Mouse (Mus musculus): Measurements from ENCODE around the gene Clic4. TPM values are rescaled to one million over a fixed set of nuclear protein-coding genes. Genes with fewer than 3 reads are reported as not detected.

Gene Clic4
- polyA plus RNA-seq, 1 experiment from 2014 or later: 200 TPM

DNA sequence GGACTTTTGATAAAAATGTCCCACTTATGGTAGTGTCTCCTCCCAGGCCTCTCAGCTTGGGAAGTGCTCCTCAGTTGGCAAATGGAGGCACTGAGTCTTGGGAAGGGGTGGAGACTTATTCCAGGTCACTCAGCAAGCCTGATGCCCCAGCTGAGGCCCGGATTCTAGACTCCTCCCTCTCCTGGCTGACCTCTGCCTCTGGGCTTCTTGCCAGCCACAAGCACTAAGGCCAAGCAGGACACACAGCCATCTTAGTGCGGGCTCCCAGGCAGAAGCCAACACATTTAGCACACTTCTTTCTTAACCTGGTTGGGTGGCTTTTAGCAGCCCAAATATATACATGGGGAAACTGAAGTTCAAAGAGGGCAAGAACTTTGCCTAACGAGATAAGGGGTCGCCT lies 33.9 kb upstream of the Clic4 start:
- H3K4me1 ChIP-seq: peaks cover 40% of the 10 kb centered on the region
- ATAC-seq (replicated peaks; ENCODE audit: low FRiP score): no peak
- H3K9me3 ChIP-seq (replicated peaks): no peaks in the 10 kb centered on the region
- 62% methylated on average over 4 of the region's 4 CpGs for WGBS
- H3K4me2 ChIP-seq: no peak overlapping the region
- no peaks in the 10 kb centered on the region for H3K36me3 ChIP-seq
- peak overlapping the region; percentile 49; the same call in 1 of the 2 replicates for H3K27ac ChIP-seq
- no peaks in the 10 kb centered on the region for H3K27me3 ChIP-seq
- H3K4me3 ChIP-seq (replicated peaks): no peak overlapping the region
- no peak overlapping the region for H3K9ac ChIP-seq

GRCm38 (mm10) chr4:135302261-135302660 lies 29.6 kb upstream of the Clic4 start:
- Histone ChIP-seq H3K4me1 (peaks cover 17% of the 10 kb centered on the region), H3K36me3 (no peaks in the 10 kb centered on the region), H3K9me3 (replicated peaks) (no peaks in the 10 kb centered on the region), H3K4me3 (replicated peaks) (no peak overlapping the region), H3K27ac (no peak overlapping the region), H3K27me3 (no peaks in the 10 kb centered on the region), H3K4me2 (no peak overlapping the region), H3K9ac (no peak overlapping the region)
- ATAC-seq (replicated peaks; ENCODE audit: low FRiP score): no peak
- 81% methylated on average over 10 of the region's 10 CpGs for WGBS

- no peak for ATAC-seq (replicated peaks; ENCODE audit: low FRiP score)
- H3K27ac ChIP-seq: no peak overlapping the region
- H3K4me1 ChIP-seq: peaks cover 8% of the 10 kb centered on the region
- no peaks in the 10 kb centered on the region for H3K27me3 ChIP-seq
- no peaks in the 10 kb centered on the region for H3K36me3 ChIP-seq
- no peak overlapping the region for H3K4me2 ChIP-seq
- no peak overlapping the region for H3K4me3 ChIP-seq (replicated peaks)
- 68% methylated on average over 3 of the region's 3 CpGs for WGBS
- H3K9me3 ChIP-seq (replicated peaks): no peaks in the 10 kb centered on the region
- H3K9ac ChIP-seq: no peak overlapping the region
These were observed 28.6 kb upstream of the Clic4 start for GRCm38 (mm10) chr4:135301166-135301565.

DNA sequence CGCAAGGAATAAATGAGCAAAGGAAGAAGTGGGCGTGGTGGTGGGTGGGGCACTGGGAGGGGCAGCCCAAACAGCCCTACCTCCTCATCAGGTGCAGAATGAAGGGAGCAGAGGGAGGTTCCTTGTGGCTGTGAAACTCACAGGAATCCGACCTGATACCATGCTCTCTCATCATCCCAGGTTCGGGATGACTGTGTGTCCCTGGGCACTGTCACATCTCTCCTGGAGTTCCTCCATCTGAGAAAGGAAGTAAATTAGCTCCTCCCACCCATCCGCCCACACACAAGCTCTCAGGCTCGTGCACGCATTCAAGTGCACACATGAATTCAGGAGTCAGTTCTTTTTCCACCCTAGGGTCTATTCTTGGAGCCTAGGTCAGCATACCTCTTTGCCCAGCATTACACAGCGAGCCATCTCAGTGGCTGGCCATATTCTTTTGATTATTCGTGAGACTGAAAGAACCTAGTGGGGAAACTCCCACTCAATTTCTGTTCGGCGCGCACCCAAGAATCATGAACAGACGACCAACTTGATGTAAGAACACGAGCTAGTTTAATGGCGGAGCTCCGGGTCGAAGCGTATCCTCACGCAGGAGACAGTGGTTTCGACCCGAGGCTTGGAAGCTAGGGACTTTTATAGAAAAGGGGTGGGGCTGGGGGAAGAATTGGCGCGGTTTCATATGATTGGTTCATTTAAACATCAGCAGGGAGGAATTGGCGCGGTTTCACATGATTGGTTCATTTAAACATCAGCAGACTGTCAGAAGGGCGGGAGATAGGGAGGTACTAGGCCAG lies 27.8 kb upstream of the Clic4 start:
- H3K4me1 ChIP-seq: peaks cover 8% of the 10 kb centered on the region
- no peaks in the 10 kb centered on the region for H3K27me3 ChIP-seq
- ATAC-seq (replicated peaks; ENCODE audit: low FRiP score): no peak
- H3K36me3 ChIP-seq: no peaks in the 10 kb centered on the region
- no peak overlapping the region for H3K4me3 ChIP-seq (replicated peaks)
- no peak overlapping the region for H3K9ac ChIP-seq
- no peaks in the 10 kb centered on the region for H3K9me3 ChIP-seq (replicated peaks)
- WGBS: 92% methylated on average over 26 of the region's 26 CpGs
- H3K4me2 ChIP-seq: no peak overlapping the region
- H3K27ac ChIP-seq: no peak overlapping the region

- Histone ChIP-seq H3K4me1 (peaks cover 21% of the 10 kb centered on the region), H3K27ac (no peak overlapping the region), H3K9ac (no peak overlapping the region), H3K9me3 (replicated peaks) (no peaks in the 10 kb centered on the region), H3K4me3 (replicated peaks) (no peak overlapping the region), H3K36me3 (no peaks in the 10 kb centered on the region), H3K4me2 (no peak overlapping the region), H3K27me3 (no peaks in the 10 kb centered on the region)
- ATAC-seq (replicated peaks; ENCODE audit: low FRiP score): no peak
- WGBS: 89% methylated on average over 10 of the region's 10 CpGs
These were observed 26.1 kb upstream of the Clic4 start for GRCm38 (mm10) chr4:135298680-135299079.

- H3K27ac ChIP-seq: no peak overlapping the region
- no peaks in the 10 kb centered on the region for H3K36me3 ChIP-seq
- H3K27me3 ChIP-seq: no peaks in the 10 kb centered on the region
- peaks cover 23% of the 10 kb centered on the region for H3K4me1 ChIP-seq
- no peaks in the 10 kb centered on the region for H3K9me3 ChIP-seq (replicated peaks)
- no peak; the same call in 1 of the 2 replicates for ATAC-seq (replicated peaks; ENCODE audit: low FRiP score)
- no peak overlapping the region for H3K4me2 ChIP-seq
- H3K4me3 ChIP-seq (replicated peaks): no peak overlapping the region
- 66% methylated on average over 15 of the region's 15 CpGs for WGBS
- H3K9ac ChIP-seq: no peak overlapping the region; the same call in 1 of the 2 replicates
These were observed 25.4 kb upstream of the Clic4 start for GRCm38 (mm10) chr4:135297931-135298546.

- 87% methylated on average over 7 of the region's 7 CpGs for WGBS
- H3K4me1 ChIP-seq: peaks cover 30% of the 10 kb centered on the region
- no peak overlapping the region for H3K4me3 ChIP-seq (replicated peaks)
- no peak for ATAC-seq (replicated peaks; ENCODE audit: low FRiP score)
- H3K27me3 ChIP-seq: no peaks in the 10 kb centered on the region
- H3K9me3 ChIP-seq (replicated peaks): no peaks in the 10 kb centered on the region
- H3K36me3 ChIP-seq: no peaks in the 10 kb centered on the region
- H3K27ac ChIP-seq: no peak overlapping the region
- no peak overlapping the region for H3K9ac ChIP-seq
- H3K4me2 ChIP-seq: no peak overlapping the region
These were observed 24.5 kb upstream of the Clic4 start for GRCm38 (mm10) chr4:135297146-135297545.

DNA sequence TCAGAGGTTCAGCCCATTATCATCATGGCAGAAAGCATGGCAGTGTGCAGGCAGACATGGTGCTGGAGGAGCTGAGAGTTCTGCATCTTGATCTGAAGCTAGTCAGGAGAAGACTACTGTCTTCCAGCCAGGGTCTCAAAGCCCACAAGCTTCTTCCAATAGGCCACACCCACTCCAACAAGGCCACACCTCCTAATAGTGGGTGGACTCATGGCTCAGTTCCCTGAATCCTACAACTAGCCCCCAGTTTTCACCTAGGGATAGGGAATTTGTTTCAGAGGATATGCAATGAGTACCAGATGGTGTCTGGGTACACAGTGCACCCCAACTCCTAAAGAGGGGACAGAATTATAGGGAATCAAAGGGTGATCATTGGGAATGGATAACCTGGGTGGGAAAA lies 24.0 kb upstream of the Clic4 start:
- H3K9ac ChIP-seq: no peak overlapping the region
- no peak overlapping the region for H3K4me3 ChIP-seq (replicated peaks)
- H3K27ac ChIP-seq: no peak overlapping the region
- no peak for ATAC-seq (replicated peaks; ENCODE audit: low FRiP score)
- H3K9me3 ChIP-seq (replicated peaks): no peaks in the 10 kb centered on the region
- peaks cover 36% of the 10 kb centered on the region for H3K4me1 ChIP-seq
- no peaks in the 10 kb centered on the region for H3K36me3 ChIP-seq
- H3K4me2 ChIP-seq: no peak overlapping the region
- no peaks in the 10 kb centered on the region for H3K27me3 ChIP-seq

- Histone ChIP-seq H3K9me3 (replicated peaks) (no peaks in the 10 kb centered on the region), H3K4me1 (peaks cover 40% of the 10 kb centered on the region), H3K4me2 (no peak overlapping the region), H3K4me3 (replicated peaks) (no peak overlapping the region), H3K27me3 (no peaks in the 10 kb centered on the region), H3K36me3 (no peaks in the 10 kb centered on the region), H3K9ac (no peak overlapping the region), H3K27ac (peak overlapping the region; percentile 56)
- WGBS: 90% methylated on average over 3 of the region's 3 CpGs
- no peak for ATAC-seq (replicated peaks; ENCODE audit: low FRiP score)
These were observed 21.2 kb upstream of the Clic4 start for GRCm38 (mm10) chr4:135293813-135294212.

DNA sequence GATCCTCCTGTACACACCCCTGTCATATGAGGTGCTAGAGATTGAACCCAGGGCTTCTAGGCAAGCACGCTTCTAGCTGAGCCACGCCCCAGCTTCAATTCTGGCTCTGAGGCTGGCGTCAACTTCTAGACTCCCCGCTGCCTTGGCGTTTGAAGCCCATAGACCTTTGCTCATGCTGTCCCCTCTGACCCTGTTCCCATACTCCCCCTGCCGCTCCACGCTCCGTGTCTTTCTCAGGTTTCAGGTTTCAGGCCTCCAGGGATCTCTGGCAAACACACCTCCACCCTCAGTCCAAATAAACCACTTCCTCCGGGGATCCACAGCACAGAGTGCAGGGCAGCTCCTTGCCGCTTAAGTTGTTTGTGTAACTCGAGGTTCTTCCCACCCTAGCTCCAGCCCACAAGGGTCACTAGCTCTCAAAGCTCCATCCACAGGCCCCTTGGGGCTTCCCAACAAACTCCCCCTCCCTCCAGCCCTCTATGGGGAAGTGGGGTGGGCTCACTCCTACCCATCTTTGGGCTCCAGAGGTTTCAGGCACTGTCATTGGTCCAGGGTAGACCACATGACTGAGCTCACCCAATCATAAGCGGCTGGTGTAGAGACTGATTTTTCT lies 20.0 kb upstream of the Clic4 start:
- Histone ChIP-seq H3K36me3 (no peaks in the 10 kb centered on the region), H3K9ac (no peak overlapping the region), H3K27me3 (no peaks in the 10 kb centered on the region), H3K4me1 (peaks cover 40% of the 10 kb centered on the region), H3K4me3 (replicated peaks) (no peak overlapping the region), H3K9me3 (replicated peaks) (no peaks in the 10 kb centered on the region), H3K4me2 (peak overlapping the region; percentile 38), H3K27ac (peak overlapping the region; percentile 88)
- 4% methylated on average over 12 of the region's 12 CpGs for WGBS
- ATAC-seq (replicated peaks; ENCODE audit: low FRiP score): peak; percentile 92

DNA sequence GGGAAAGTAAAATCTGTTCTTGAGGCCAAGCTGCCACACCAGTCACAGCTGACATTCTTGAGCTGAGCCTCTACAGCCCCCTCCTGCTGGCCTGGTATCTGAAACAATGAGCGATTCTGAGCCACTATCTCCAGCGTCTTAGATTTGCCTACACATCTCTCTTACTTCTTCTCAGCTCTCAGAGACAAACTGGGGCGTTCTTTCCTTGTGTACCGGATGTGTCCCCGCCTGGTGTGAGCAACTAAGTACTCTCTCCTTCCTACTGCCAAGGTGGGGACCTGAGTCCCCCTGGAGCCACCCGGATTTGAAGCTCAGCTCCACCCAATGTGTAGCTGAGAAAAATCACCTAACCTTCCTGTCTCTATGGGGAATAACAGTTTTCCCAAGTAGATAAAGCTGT lies 19.2 kb upstream of the Clic4 start:
- H3K4me3 ChIP-seq (replicated peaks): no peak overlapping the region
- 0 out of 2 replicates have a peak, but pooled peaks have one; percentile 2 for ATAC-seq (replicated peaks; ENCODE audit: low FRiP score)
- H3K36me3 ChIP-seq: no peaks in the 10 kb centered on the region
- no peaks in the 10 kb centered on the region for H3K27me3 ChIP-seq
- H3K27ac ChIP-seq: peak overlapping the region; percentile 88
- H3K9me3 ChIP-seq (replicated peaks): no peaks in the 10 kb centered on the region
- H3K4me1 ChIP-seq: peaks cover 47% of the 10 kb centered on the region
- peak overlapping the region; percentile 38; the same call in 1 of the 2 replicates for H3K4me2 ChIP-seq
- 46% methylated on average over 6 of the region's 6 CpGs for WGBS
- no peak overlapping the region for H3K9ac ChIP-seq

DNA sequence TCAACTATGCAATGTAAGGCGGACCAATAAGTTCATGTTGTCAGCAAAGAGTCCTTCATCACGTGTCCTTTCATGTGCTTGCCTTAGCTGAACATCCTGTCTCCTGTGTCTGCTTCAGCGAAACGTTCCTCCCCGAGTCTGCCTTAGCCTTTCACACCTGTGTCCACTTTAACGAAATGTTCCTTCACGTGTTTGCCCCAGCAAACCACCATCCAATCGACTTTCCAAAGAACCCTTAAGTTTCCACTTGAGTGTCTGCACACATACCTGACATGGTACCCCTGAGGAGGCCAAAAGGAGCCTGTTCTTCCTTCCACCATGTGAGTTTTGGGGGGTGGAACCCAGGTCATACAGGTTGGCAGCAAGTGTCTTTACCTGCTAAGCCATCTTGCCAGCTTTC lies 18.6 kb upstream of the Clic4 start:
- Histone ChIP-seq H3K9ac (no peak overlapping the region), H3K27me3 (no peaks in the 10 kb centered on the region), H3K9me3 (replicated peaks) (no peaks in the 10 kb centered on the region), H3K4me2 (no peak overlapping the region), H3K4me1 (peaks cover 53% of the 10 kb centered on the region), H3K27ac (no peak overlapping the region), H3K4me3 (replicated peaks) (no peak overlapping the region), H3K36me3 (no peaks in the 10 kb centered on the region)
- 90% methylated on average over 8 of the region's 8 CpGs for WGBS
- ATAC-seq (replicated peaks; ENCODE audit: low FRiP score): no peak

All from kidney, embryonic 15.5 days (tissue).